Mouse (Mus musculus) kidney, adult 2 months (tissue): ENCODE measurements around the gene Rps27. TPM values are rescaled to one million over a fixed set of nuclear protein-coding genes. Genes with fewer than 3 reads are reported as not detected.

Experiments
- DNase-seq: peaks from one replicate; pipeline ENCODE4 v3.0.0; 2021
- H3K27ac ChIP-seq: fragments of 200-500 bp; 2 replicates; pipeline ENCODE4 v1.5.1; 2012; ENCODE audit warnings: low read depth, low read length, control low read depth, inconsistent platforms; ENCODE audit not compliant: insufficient read depth
- H3K27me3 ChIP-seq: fragments of 200-500 bp; replicated peaks from 2 replicates; pipeline ENCODE4 v1.6.1; 2012; ENCODE audit warnings: mild to moderate bottlenecking, moderate library complexity, low read length, inconsistent platforms; ENCODE audit not compliant: control insufficient read depth, insufficient read depth
- H3K36me3 ChIP-seq: fragments of 200-500 bp; 2 replicates; pipeline ENCODE4 v1.6.1; 2012; ENCODE audit warnings: mild to moderate bottlenecking, moderate library complexity, low read length, inconsistent platforms; ENCODE audit not compliant: control insufficient read depth, insufficient read depth
- H3K4me1 ChIP-seq: fragments of 200-500 bp; 2 replicates; pipeline ENCODE4 v1.6.1; 2011; ENCODE audit warnings: low read length; ENCODE audit not compliant: control insufficient read depth, insufficient read depth
- H3K4me3 ChIP-seq: fragments of 200-500 bp; 2 replicates; pipeline ENCODE4 v1.5.1; 2011; ENCODE audit warnings: mild to moderate bottlenecking, low read depth, low read length, control low read depth; ENCODE audit not compliant: insufficient read depth
- CTCF ChIP-seq: fragments of 200-500 bp; conservative IDR thresholded peaks from 2 replicates; pipeline ENCODE4 v1.5.1; 2011; ENCODE audit warnings: low read depth, mild to moderate bottlenecking, control low read depth, low read length, moderate library complexity, mixed read lengths; ENCODE audit not compliant: insufficient read depth, insufficient read length
- POLR2A ChIP-seq: fragments of 200-500 bp; IDR thresholded peaks from one replicate; pipeline ENCODE4 v1.6.1; 2011; ENCODE audit warnings: low read depth, low read length, control low read depth
- WGBS: fragments of 180-500 bp; shearing (Covaris S2); methylation state at CpG from one replicate; pipeline ENCODE4 v1.1.7; 2018; 5-methylcytosine and 5-hydroxymethylcytosine counted together
- polyA plus RNA-seq: library from polyadenylated mRNA; depleted of rRNA; stranded (reverse); fragments of >200 nt; gene quantifications from 2 replicates; pipeline ENCODE4 v1.2.3, GENCODE M21; 2012; rRNA removed

Rps27 gene
- polyA plus RNA-seq, 1 experiment = 1,038 TPM

DNA sequence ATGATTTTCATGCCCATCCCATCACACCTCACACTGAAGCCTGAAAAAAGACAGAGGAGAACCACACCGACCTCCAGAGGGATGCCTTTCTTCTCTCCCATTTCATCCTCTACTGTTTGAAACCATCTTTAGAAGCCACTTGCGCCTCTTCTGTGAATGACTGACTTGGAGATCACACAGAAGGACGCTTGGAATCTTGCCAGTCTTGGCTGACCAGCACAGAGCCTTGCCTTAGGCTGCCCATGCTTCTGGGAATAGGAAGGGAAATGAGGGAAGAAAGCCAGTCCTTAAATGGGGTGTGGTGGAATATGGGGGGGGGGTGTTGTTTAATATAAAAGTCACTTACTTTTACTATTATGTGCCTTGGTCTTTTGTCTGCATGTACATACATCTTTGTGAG lies 29.9 kb downstream of the Rps27 start:
- 69% methylated on average over 3 of the region's 3 CpGs for WGBS
- no peaks in the 10 kb centered on the region for H3K4me1 ChIP-seq
- peak; percentile 16 for DNase-seq

DNA sequence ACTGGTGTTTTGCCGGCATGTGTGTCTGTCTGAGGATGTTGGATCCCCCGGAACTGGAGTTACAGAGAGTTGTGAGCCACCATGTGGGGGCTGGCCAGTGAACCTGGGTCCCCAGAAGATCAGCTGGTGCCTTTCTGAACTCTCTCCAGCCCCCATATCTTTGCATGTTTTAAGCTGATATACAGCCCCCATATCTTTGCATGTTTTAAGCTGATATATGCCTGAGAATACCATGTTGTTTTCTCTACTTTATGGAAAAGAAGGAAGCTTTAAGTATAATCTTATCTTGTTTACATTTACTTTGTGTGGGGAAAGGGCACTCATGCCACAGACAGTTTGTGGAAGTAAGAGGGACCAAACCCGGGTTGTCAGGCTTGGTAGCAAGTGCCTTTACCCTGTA lies 33.9 kb downstream of the Rps27 start:
- no peak overlapping the region for H3K27ac ChIP-seq
- no peak overlapping the region for H3K4me3 ChIP-seq
- H3K27me3 ChIP-seq = no peaks in the 10 kb centered on the region
- DNase-seq = no peak
- H3K4me1 ChIP-seq = no peaks in the 10 kb centered on the region
- WGBS = 78% methylated on average over 3 of the region's 3 CpGs
- TF ChIP-seq POLR2A = no peak
- TF ChIP-seq CTCF = no peak
- H3K36me3 ChIP-seq = no peaks in the 10 kb centered on the region

More for the DNA sequence above, 29.9 kb downstream of the Rps27 start:
- TF ChIP-seq POLR2A = no peak
- no peak for TF ChIP-seq CTCF
- Histone ChIP-seq H3K27me3 (no peaks in the 10 kb centered on the region), H3K36me3 (no peaks in the 10 kb centered on the region), H3K4me3 (no peak overlapping the region), H3K27ac (no peak overlapping the region)

Other genes with a start within 250 kb of the Rps27 start
- 130 and 138 TPM in 2 replicates for gene Hax1, start 214.9 kb downstream of the Rps27 start, polyA plus RNA-seq
- gene 4933434E20Rik, start 162.0 kb downstream of the Rps27 start, polyA plus RNA-seq = 53.0 and 56.2 TPM in 2 replicates
- gene Ubap2l, start 161.0 kb downstream of the Rps27 start, polyA plus RNA-seq = 105 and 108 TPM in 2 replicates
- 75.5 and 95.4 TPM in 2 replicates for gene Tpm3, start 141.0 kb downstream of the Rps27 start, polyA plus RNA-seq
- 0.12 and 0.14 TPM in 2 replicates for gene Nup210l, start 109.5 kb downstream of the Rps27 start, polyA plus RNA-seq
- gene Rab13, start within 50 bp of the Rps27 start, polyA plus RNA-seq = 5.0 and 7.7 TPM in 2 replicates
- 60.7 and 74.7 TPM in 2 replicates for gene Jtb, start 17.9 kb upstream of the Rps27 start, polyA plus RNA-seq
- 1.0 and 1.5 TPM in 2 replicates for gene Creb3l4, start 29.9 kb upstream of the Rps27 start, polyA plus RNA-seq
- 71.3 and 74.2 TPM in 2 replicates for gene Slc39a1, start 34.5 kb upstream of the Rps27 start, polyA plus RNA-seq
- gene Crtc2, start 40.5 kb upstream of the Rps27 start, polyA plus RNA-seq = 48.2 and 57.6 TPM in 2 replicates
- 12.3 and 13.6 TPM in 2 replicates for gene Dennd4b, start 51.5 kb upstream of the Rps27 start, polyA plus RNA-seq
- gene Gatad2b, start 79.5 kb upstream of the Rps27 start, polyA plus RNA-seq = 18.5 and 18.6 TPM in 2 replicates
- 12.9 and 16.2 TPM in 2 replicates for gene Slc27a3, start 176.3 kb upstream of the Rps27 start, polyA plus RNA-seq
- gene Ints3, start 220.0 kb upstream of the Rps27 start, polyA plus RNA-seq = 22.9 and 23.6 TPM in 2 replicates